Mouse (Mus musculus) limb, embryonic 14.5 days (tissue): Measurements from ENCODE around the gene Cdkn2c. TPM values are rescaled to one million over a fixed set of nuclear protein-coding genes. Genes with fewer than 3 reads are reported as not detected.
"Not testable (repeated sequence)": the region's sequence is repeated elsewhere in the genome, so short reads cannot be mapped to it uniquely, and the experiment has no call there.

Experiments used
- ATAC-seq: fragments of 200-750 bp; cut with Nextera tagmentation; 2 replicates; pipeline ENCODE4 v1.8.0; 2017; ENCODE audit warnings: low read depth, moderate number of reproducible peaks, moderate TSS enrichment; ENCODE audit not compliant: low FRiP score
- DNase-seq: peaks from one replicate; pipeline ENCODE4 v3.0.0-alpha.2; 2015; ENCODE audit warnings: low spot score
- H3K27ac ChIP-seq: fragments of 300-500 bp; sonication (generic); replicated peaks from 2 replicates; pipeline ENCODE4 v1.5.1; 2014; ENCODE audit warnings: low read depth, mild to moderate bottlenecking, low read length, moderate library complexity, mixed read lengths
- H3K27me3 ChIP-seq: fragments of 300-500 bp; sonication (generic); 2 replicates; pipeline ENCODE4 v1.6.1; 2014; ENCODE audit warnings: low read length, mixed read lengths; ENCODE audit not compliant: control insufficient read depth, insufficient read depth
- H3K36me3 ChIP-seq: fragments of 300-500 bp; sonication (generic); 2 replicates; pipeline ENCODE4 v1.6.1; 2014; ENCODE audit warnings: mild to moderate bottlenecking, low read length, moderate library complexity, mixed read lengths; ENCODE audit not compliant: control insufficient read depth, insufficient read depth
- H3K4me1 ChIP-seq: fragments of 300-500 bp; sonication (generic); 2 replicates; pipeline ENCODE4 v1.6.1; 2014; ENCODE audit warnings: antibody characterized with exemption, low read length, mixed read lengths; ENCODE audit not compliant: control insufficient read depth, insufficient read depth
- H3K4me2 ChIP-seq: fragments of 300-500 bp; sonication (generic); replicated peaks from 2 replicates; pipeline ENCODE4 v1.6.1; 2014; ENCODE audit warnings: low read depth, mild to moderate bottlenecking, low read length, moderate library complexity; ENCODE audit not compliant: severe bottlenecking
- H3K4me3 ChIP-seq: fragments of 300-500 bp; sonication (generic); replicated peaks from 2 replicates; pipeline ENCODE4 v1.5.1; 2014; ENCODE audit warnings: low read length
- H3K9ac ChIP-seq: fragments of 300-500 bp; sonication (generic); 2 replicates; pipeline ENCODE4 v1.6.1; 2014; ENCODE audit warnings: mild to moderate bottlenecking, low read depth, low read length, moderate library complexity; ENCODE audit not compliant: severe bottlenecking
- H3K9me3 ChIP-seq: fragments of 300-500 bp; sonication (generic); 2 replicates; pipeline ENCODE4 v1.6.1; 2016; ENCODE audit warnings: low read length; ENCODE audit not compliant: control insufficient read depth
- POLR2A ChIP-seq: fragments of 200-500 bp; IDR thresholded peaks from 2 replicates; pipeline ENCODE4 v1.8.0; 2012; ENCODE audit warnings: inconsistent platforms, mild to moderate bottlenecking, moderate library complexity, borderline replicate concordance; ENCODE audit not compliant: insufficient read depth, insufficient read length; ENCODE audit errors: extremely low read depth
- WGBS: fragments of 180-500 bp; shearing (Covaris S2); extraction: QIAGEN DNeasy Blood & Tissue Kit; methylation state at CpG from one replicate; pipeline ENCODE4 v1.1.7; 2014; 5-methylcytosine and 5-hydroxymethylcytosine counted together
- polyA plus RNA-seq, 2 experiments: library from polyadenylated mRNA; depleted of rRNA in 1 of 2; stranded (reverse) in 1 of 2; unstranded in 1 of 2; fragments of >200 nt; fragmentation: Nextera tagmentation in 1 of 2; extraction: Ambion mirVana in 1 of 2; gene quantifications; 2 replicates each; pipeline versions ENCODE4 v1.2.1 to v1.2.3; 2012 to 2014

Cdkn2c gene
- polyA plus RNA-seq (2012; rRNA removed) (12.6 and 14.5 TPM in 2 replicates), polyA plus RNA-seq (2014; fragmentation: Nextera tagmentation; extraction: Ambion mirVana) (11.8 and 13.4 TPM in 2 replicates)

GRCm38 (mm10) chr4:109666461-109667269 is at the start of gene Cdkn2c:
Cdkn2c (minus strand) TSS chr4:109667189.
- 1% methylated on average over 62 of the region's 64 CpGs for WGBS
- Histone ChIP-seq H3K27me3 (peaks cover 25% of the 10 kb centered on the region), H3K4me3 (peak within 1 kb of the TSS; percentile 71), H3K4me2 (peak within 1 kb of the TSS; percentile 97), H3K4me1 (peaks cover 7% of the 10 kb centered on the region; the same call in 1 of the 2 replicates), H3K9ac (peak within 1 kb of the TSS; percentile 89), H3K9me3 (no peaks in the 10 kb centered on the region), H3K27ac (peak within 1 kb of the TSS; percentile 91), H3K36me3 (no peaks in the 10 kb centered on the region)
- TF ChIP-seq POLR2A: peak; percentile 68; the same call in 1 of the 2 replicates
- ATAC-seq (peak; percentile 95), DNase-seq (peak; percentile 93)

- no peak overlapping the region for H3K4me2 ChIP-seq
- no peak for TF ChIP-seq POLR2A
- H3K9me3 ChIP-seq: no peaks in the 10 kb centered on the region
- no peak for ATAC-seq
- no peaks in the 10 kb centered on the region for H3K27me3 ChIP-seq
- H3K27ac ChIP-seq: no peak overlapping the region
- DNase-seq: no peak
- no peaks in the 10 kb centered on the region for H3K4me1 ChIP-seq
- H3K36me3 ChIP-seq: no peaks in the 10 kb centered on the region
- no peak overlapping the region for H3K4me3 ChIP-seq
- no peak overlapping the region for H3K9ac ChIP-seq
- 95% methylated on average over 2 of the region's 2 CpGs for WGBS
These were observed 38.4 kb upstream of the Cdkn2c start for GRCm38 (mm10) chr4:109705349-109705748.

- peak; percentile 84 for DNase-seq
- no peaks in the 10 kb centered on the region for H3K27me3 ChIP-seq
These were observed 36.6 kb upstream of the Cdkn2c start for GRCm38 (mm10) chr4:109703568-109703967.

GRCm38 (mm10) chr4:109700727-109701126 is 33.7 kb upstream of the Cdkn2c start:
- not testable (repeated sequence) for DNase-seq, H3K4me1 ChIP-seq, H3K27me3 ChIP-seq, H3K9me3 ChIP-seq, H3K4me2 ChIP-seq, ATAC-seq, H3K4me3 ChIP-seq, H3K9ac ChIP-seq, H3K36me3 ChIP-seq, H3K27ac ChIP-seq
- 94% methylated on average over 3 of the region's 3 CpGs for WGBS

More at GRCm38 (mm10) chr4:109703568-109703967, 36.6 kb upstream of the Cdkn2c start:
- H3K4me3 ChIP-seq: no peak overlapping the region
- H3K9me3 ChIP-seq: no peaks in the 10 kb centered on the region
- H3K4me1 ChIP-seq: no peaks in the 10 kb centered on the region
- ATAC-seq: no peak
- no peak overlapping the region for H3K27ac ChIP-seq
- no peaks in the 10 kb centered on the region for H3K36me3 ChIP-seq
- H3K4me2 ChIP-seq: no peak overlapping the region
- no peak for TF ChIP-seq POLR2A
- no peak overlapping the region for H3K9ac ChIP-seq

GRCm38 (mm10) chr4:109692674-109693073 is 25.7 kb upstream of the Cdkn2c start:
- no peak overlapping the region for H3K4me3 ChIP-seq
- H3K9me3 ChIP-seq: peaks cover 11% of the 10 kb centered on the region
- H3K27me3 ChIP-seq: no peaks in the 10 kb centered on the region
- DNase-seq (no peak), ATAC-seq (no peak)
- no peak overlapping the region for H3K27ac ChIP-seq
- H3K4me1 ChIP-seq: no peaks in the 10 kb centered on the region
- TF ChIP-seq POLR2A: no peak
- no peak overlapping the region for H3K4me2 ChIP-seq
- no peaks in the 10 kb centered on the region for H3K36me3 ChIP-seq
- H3K9ac ChIP-seq: no peak overlapping the region
